Mouse (Mus musculus) kidney, adult 2 months (tissue): ENCODE data around the gene Cep164.

Experiments
- CTCF ChIP-seq: fragments of 200-500 bp; conservative IDR thresholded peaks from 2 replicates; pipeline ENCODE4 v1.5.1; 2011; ENCODE audit warnings: low read depth, mild to moderate bottlenecking, control low read depth, low read length, moderate library complexity, mixed read lengths; ENCODE audit not compliant: insufficient read depth, insufficient read length
- POLR2A ChIP-seq: fragments of 200-500 bp; IDR thresholded peaks from one replicate; pipeline ENCODE4 v1.6.1; 2011; ENCODE audit warnings: low read depth, low read length, control low read depth

DNA sequence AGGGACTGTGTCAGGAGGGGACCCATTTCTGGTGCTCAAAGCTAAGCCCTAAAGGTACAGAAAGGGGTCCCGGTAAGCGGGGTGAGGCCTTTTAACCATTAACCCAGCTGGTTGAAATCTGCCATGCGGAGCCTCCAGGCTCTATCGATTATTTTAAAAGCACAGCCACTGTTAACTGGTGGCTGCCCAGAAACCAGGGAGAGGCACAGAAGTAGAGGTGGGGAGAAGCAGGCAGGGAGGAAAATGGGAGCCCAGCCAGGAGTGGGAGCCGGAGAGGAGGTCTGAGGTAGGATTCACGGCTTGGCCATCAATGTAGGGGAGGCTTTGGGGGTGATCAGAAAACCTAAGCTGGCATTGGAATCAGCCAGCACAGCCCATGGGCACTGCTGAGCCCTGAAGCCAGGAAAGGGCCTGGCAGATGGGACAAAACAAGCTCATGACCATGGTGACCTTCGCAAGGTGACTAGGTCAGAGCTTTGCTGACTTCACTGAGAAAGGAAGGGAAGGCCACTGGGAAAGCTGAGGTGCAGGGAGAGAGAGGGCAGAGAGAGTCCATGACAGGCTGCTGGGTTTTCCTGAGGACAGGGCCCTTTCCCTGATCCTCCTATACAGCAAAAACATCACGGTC, 22.2 kb upstream of the Cep164 start:
- TF ChIP-seq CTCF (no peak), POLR2A (no peak)
